Comparison of ENCODE assay signal across 8 mouse cellular contexts in the genomic region with DNA sequence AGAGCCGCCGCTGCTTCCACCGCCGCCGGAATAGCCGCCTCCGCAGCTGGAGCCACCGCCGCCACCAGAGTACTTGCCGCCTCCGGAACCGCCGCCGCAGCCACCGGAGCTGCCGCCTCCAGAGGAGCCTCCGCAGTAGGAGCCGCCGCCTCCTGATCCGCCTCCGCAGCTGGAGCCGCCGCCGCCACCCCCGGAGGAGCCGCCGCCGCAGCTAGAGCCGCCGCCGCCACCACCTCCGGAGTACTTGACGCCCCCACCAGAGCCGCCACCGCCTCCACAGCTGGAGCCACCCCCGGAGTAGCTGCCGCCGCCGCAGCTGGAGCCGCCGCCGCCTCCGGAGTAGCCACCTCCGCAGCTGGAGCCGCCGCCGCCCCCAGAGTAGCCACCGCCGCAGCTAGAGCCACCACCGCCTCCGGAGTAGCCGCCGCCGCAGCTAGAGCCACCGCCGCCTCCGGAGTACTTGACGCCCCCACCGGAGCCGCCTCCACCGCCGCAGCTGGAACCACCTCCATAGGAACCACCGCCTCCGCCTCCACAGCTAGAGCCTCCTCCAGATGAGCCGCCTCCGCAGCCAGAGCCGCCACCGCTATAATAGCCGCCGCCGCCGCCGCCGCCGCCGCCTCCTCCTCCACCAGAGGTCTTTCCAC. TPM values are rescaled to one million over a fixed set of nuclear protein-coding genes. Genes with fewer than 3 reads are reported as not detected.
DNase-seq lines count a peak whose midpoint lies in the region; ATAC-seq lines count a peak whose summit lies in the region.

No protein-coding gene starts in this region.

- no peaks in the 10 kb centered on the region for H3K36me3 ChIP-seq in embryonic facial prominence, embryonic 14.5 days (ENCODE audit: control insufficient read depth, insufficient read depth, low read length)
- H3K36me3 ChIP-seq in heart, embryonic 12.5 days, result no peaks in the 10 kb centered on the region
- no peaks in the 10 kb centered on the region for H3K36me3 ChIP-seq in liver, embryonic 15.5 days (replicated peaks)
- H3K36me3 ChIP-seq in neural tube, embryonic 11.5 days (ENCODE audit: control insufficient read depth, insufficient read depth, low read length), result no peaks in the 10 kb centered on the region

- H3K27ac ChIP-seq in embryonic facial prominence, embryonic 14.5 days (replicated peaks; ENCODE audit: low read depth, low read length), result peak overlapping the region; percentile 48
- H3K27ac ChIP-seq in heart, embryonic 12.5 days (ENCODE audit: poor library complexity, severe bottlenecking), result peak overlapping the region; percentile 59
- H3K27ac ChIP-seq in liver, embryonic 15.5 days (replicated peaks), result no peak overlapping the region
- H3K27ac ChIP-seq in neural tube, embryonic 11.5 days (ENCODE audit: low read depth, low read length), result peak overlapping the region; percentile 68

- H3K9me3 ChIP-seq in embryonic facial prominence, embryonic 14.5 days (ENCODE audit: control insufficient read depth, low read length), result no peaks in the 10 kb centered on the region
- no peaks in the 10 kb centered on the region for H3K9me3 ChIP-seq in heart, embryonic 12.5 days (replicated peaks)
- no peaks in the 10 kb centered on the region for H3K9me3 ChIP-seq in liver, embryonic 15.5 days (replicated peaks)
- no peaks in the 10 kb centered on the region for H3K9me3 ChIP-seq in neural tube, embryonic 11.5 days (ENCODE audit: control insufficient read depth, low read length)

- H3K27me3 ChIP-seq in embryonic facial prominence, embryonic 14.5 days (replicated peaks; ENCODE audit: control insufficient read depth, insufficient read depth, low read length), result peaks cover 45% of the 10 kb centered on the region
- H3K27me3 ChIP-seq in heart, embryonic 12.5 days (replicated peaks), result peaks cover 26% of the 10 kb centered on the region
- H3K27me3 ChIP-seq in liver, embryonic 15.5 days, result peaks cover 68% of the 10 kb centered on the region
- H3K27me3 ChIP-seq in neural tube, embryonic 11.5 days (ENCODE audit: control insufficient read depth, insufficient read depth, low read length), result peaks cover 19% of the 10 kb centered on the region

- H3K4me1 ChIP-seq in embryonic facial prominence, embryonic 14.5 days (ENCODE audit: control insufficient read depth, insufficient read depth, low read length), result no peaks in the 10 kb centered on the region
- H3K4me1 ChIP-seq in heart, embryonic 12.5 days (replicated peaks), result no peaks in the 10 kb centered on the region
- no peaks in the 10 kb centered on the region for H3K4me1 ChIP-seq in liver, embryonic 15.5 days (replicated peaks)
- H3K4me1 ChIP-seq in neural tube, embryonic 11.5 days (ENCODE audit: control insufficient read depth, insufficient read depth, low read length), result no peaks in the 10 kb centered on the region

- H3K4me2 ChIP-seq in embryonic facial prominence, embryonic 14.5 days (ENCODE audit: low read depth, low read length), result peak overlapping the region; percentile 84
- H3K4me2 ChIP-seq in heart, embryonic 12.5 days, result peak overlapping the region; percentile 98
- H3K4me2 ChIP-seq in liver, embryonic 15.5 days, result peak overlapping the region; percentile 75
- peak overlapping the region; percentile 94 for H3K4me2 ChIP-seq in neural tube, embryonic 11.5 days (ENCODE audit: low read depth)

- 0% methylated on average over 5 of the region's 76 CpGs for WGBS in embryonic facial prominence, embryonic 14.5 days
- under 1% methylated on average over 66 of the region's 76 CpGs for WGBS in heart, embryonic 12.5 days
- under 1% methylated on average over 71 of the region's 76 CpGs for WGBS in liver, embryonic 15.5 days (ENCODE audit: insufficient replicate concordance)
- 0% methylated on average over 37 of the region's 76 CpGs for whole genome bisulfite sequencing in neural tube, embryonic 11.5 days

- peak; percentile 76 for ATAC-seq in embryonic facial prominence, embryonic 14.5 days (ENCODE audit: low read depth)
- ATAC-seq in heart, embryonic 12.5 days (ENCODE audit: insufficient number of reproducible peaks, low FRiP score), result peak; percentile 62
- ATAC-seq in liver, embryonic 15.5 days (ENCODE audit: insufficient read depth), result no peak
- peak; percentile 67 for ATAC-seq in neural tube, embryonic 11.5 days (ENCODE audit: insufficient read depth, low FRiP score, low TSS enrichment)

- peak overlapping the region; percentile 75 for H3K4me3 ChIP-seq in embryonic facial prominence, embryonic 14.5 days (ENCODE audit: low read depth, low read length)
- peak overlapping the region; percentile 90 for H3K4me3 ChIP-seq in heart, embryonic 12.5 days
- peak overlapping the region; percentile 57 for H3K4me3 ChIP-seq in liver, embryonic 15.5 days (replicated peaks)
- peak overlapping the region; percentile 68 for H3K4me3 ChIP-seq in neural tube, embryonic 11.5 days (ENCODE audit: low read depth, low read length)

- peak overlapping the region; percentile 61 for H3K9ac ChIP-seq in embryonic facial prominence, embryonic 14.5 days (ENCODE audit: low read depth, low read length)
- H3K9ac ChIP-seq in heart, embryonic 12.5 days, result peak overlapping the region; percentile 87
- no peak overlapping the region for H3K9ac ChIP-seq in liver, embryonic 15.5 days
- H3K9ac ChIP-seq in neural tube, embryonic 11.5 days (ENCODE audit: low read length), result peak overlapping the region; percentile 62

- DNase-seq in thymus, adult 18-20 months, result peak; percentile 3 to 8
- DNase-seq in thymus, postnatal 25 days, result no peak
- DNase-seq in embryonic facial prominence, embryonic 14.5 days (ENCODE audit: low spot score), result peak; percentile 64
- DNase-seq in kidney, postnatal 14 days, result peak; percentile 57
- DNase-seq in neural tube, embryonic 11.5 days (ENCODE audit: low spot score), result peak; percentile 63
- DNase-seq in testis, postnatal 14 days (ENCODE audit: low spot score), result peak; percentile 38

RNA-seq across cellular contexts. Expression of gene Lor, which starts 1.5 kb away (rescaled TPM):
- polyA plus RNA-seq in embryonic facial prominence, embryonic 14.5 days (2014; fragmentation: Nextera tagmentation; extraction: Ambion mirVana), result 3.0 and 21.3 TPM in 2 replicates
- polyA plus RNA-seq in heart, embryonic 12.5 days (2016; fragmentation: Nextera tagmentation; extraction: Ambion mirVana), result 0.86 and 1.1 TPM in 2 replicates
- polyA plus RNA-seq in liver, embryonic 15.5 days (2015; fragmentation: Nextera tagmentation; extraction: Ambion mirVana), result 0.39 TPM in 1 of 2 replicates, not detected in the other
- 0.97 and 1.6 TPM in 2 replicates for polyA plus RNA-seq in neural tube, embryonic 11.5 days (2014; fragmentation: Nextera tagmentation; extraction: Ambion mirVana)

RNA-seq across cellular contexts. Expression of gene Prr9, which starts 42.3 kb away (rescaled TPM):
- polyA plus RNA-seq in embryonic facial prominence, embryonic 14.5 days (2014; fragmentation: Nextera tagmentation; extraction: Ambion mirVana), result 1.2 and 7.7 TPM in 2 replicates
- not detected in 2 replicates for polyA plus RNA-seq in heart, embryonic 12.5 days (2016; fragmentation: Nextera tagmentation; extraction: Ambion mirVana)
- polyA plus RNA-seq in liver, embryonic 15.5 days (2015; fragmentation: Nextera tagmentation; extraction: Ambion mirVana), result not detected in 2 replicates
- polyA plus RNA-seq in neural tube, embryonic 11.5 days (2014; fragmentation: Nextera tagmentation; extraction: Ambion mirVana), result not detected in 2 replicates
